Mouse (Mus musculus) bone marrow macrophage, adult 2 months (primary cell): ENCODE measurements at regions not wholly inside any gene's neighbourhood (a gene's known extent, or its start where the extent isn't known, plus 50 kb on each side); places are given as distances from the start of the nearest gene placed in this dataset.

ENCODE experiments used
- H3K27ac ChIP-seq: 2 replicates; pipeline ENCODE4 v1.5.1; 2012; ENCODE audit warnings: low read depth, low read length; ENCODE audit not compliant: insufficient read depth
- H3K4me1 ChIP-seq: 2 replicates; pipeline ENCODE4 v1.6.1; 2012; ENCODE audit warnings: low read length; ENCODE audit not compliant: control insufficient read depth, insufficient read depth
- H3K4me3 ChIP-seq: 2 replicates; pipeline ENCODE4 v1.5.1; 2012; ENCODE audit warnings: mild to moderate bottlenecking, low read length, moderate library complexity; ENCODE audit not compliant: insufficient read depth
- CTCF ChIP-seq: IDR thresholded peaks from 2 replicates; pipeline ENCODE4 v1.5.1; 2012; ENCODE audit warnings: low read depth, mild to moderate bottlenecking, low read length, moderate library complexity
- POLR2A ChIP-seq: IDR thresholded peaks from 2 replicates; pipeline ENCODE4 v1.6.1; 2012; ENCODE audit warnings: mild to moderate bottlenecking, low read depth, low read length, borderline replicate concordance

DNA sequence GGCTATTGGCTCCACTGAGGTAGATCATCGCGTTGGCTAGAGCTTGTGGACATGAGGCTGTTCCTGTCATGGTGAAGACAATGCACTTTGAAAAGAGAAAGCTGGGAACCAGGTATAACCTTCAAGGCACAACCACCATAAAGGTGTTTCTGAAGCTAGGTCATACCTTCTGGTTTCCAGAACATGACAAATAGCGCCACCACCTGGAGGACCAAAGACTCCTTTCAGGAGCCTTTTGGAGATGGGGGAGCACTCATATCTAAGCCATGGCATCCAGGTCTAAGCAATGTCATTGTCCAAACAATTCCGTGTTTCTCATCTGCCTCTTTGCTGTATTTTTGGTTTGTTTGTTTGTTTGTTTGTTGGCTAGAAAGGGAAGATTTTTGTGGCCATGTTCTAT, 113.7 kb upstream of the Lsm14a start:
- TF ChIP-seq POLR2A = no peak
- no peak for TF ChIP-seq CTCF
- H3K27ac ChIP-seq = no peak overlapping the region
- H3K4me1 ChIP-seq = no peaks in the 10 kb centered on the region
- no peak overlapping the region for H3K4me3 ChIP-seq

DNA sequence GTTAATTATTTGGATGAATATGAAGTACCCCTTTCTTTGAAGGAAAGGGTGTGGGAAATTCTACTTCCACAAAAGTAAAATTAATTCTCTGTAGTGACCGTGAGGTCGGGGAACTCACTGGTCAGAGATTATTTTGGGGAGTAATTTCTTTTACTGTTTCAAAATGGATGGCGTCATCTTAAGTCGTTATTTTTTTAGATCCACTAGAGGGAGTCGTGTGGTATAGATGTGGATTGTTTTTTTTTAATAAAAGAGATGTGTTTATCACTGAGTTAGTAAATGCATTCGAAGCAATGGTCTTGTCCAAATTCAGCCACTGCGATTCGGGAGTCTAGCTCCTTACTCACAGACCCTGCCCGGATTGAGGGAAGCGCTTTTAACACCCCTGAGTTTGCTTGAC, 100.8 kb upstream of the Lsm14a start:
- no peaks in the 10 kb centered on the region for H3K4me1 ChIP-seq
- no peak overlapping the region for H3K4me3 ChIP-seq
- TF ChIP-seq POLR2A = no peak
- TF ChIP-seq CTCF = no peak
- no peak overlapping the region for H3K27ac ChIP-seq

DNA sequence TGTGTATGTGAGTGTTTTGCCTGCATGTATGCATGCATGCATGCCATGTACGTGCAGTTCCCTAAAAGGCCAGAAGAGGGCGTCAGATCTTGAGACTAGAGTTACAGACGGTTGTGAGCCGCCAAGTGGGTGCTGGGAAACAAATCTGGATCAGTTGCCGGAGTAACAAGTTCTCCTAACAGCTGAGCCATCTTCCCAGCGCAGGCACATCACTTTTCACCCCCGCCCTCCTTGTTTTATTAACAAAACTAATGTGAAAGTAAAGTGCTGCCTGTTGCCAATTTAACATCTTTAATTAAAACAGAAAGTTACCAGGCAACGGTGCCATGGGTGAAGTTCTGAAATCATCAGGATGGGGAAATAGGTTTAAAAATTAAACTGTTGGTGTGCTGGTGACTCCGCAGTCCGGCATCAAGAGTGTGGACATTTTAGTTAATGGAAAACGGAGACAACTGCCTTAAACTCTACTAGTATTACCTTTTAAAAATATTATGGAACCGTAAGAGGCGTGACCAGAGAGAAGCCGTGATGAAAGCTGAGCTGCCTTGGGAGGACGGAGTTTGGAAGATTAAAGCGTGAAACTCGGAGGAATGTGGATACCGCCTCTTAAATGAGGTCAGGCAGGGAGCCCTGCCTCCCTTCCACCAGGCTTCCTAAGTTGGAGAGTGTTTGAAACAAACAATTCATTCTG, 91.9 kb upstream of the Lsm14a start:
- no peak overlapping the region for H3K4me3 ChIP-seq
- TF ChIP-seq CTCF (peak; percentile 49; the same call in 1 of the 2 replicates), POLR2A (no peak)

DNA sequence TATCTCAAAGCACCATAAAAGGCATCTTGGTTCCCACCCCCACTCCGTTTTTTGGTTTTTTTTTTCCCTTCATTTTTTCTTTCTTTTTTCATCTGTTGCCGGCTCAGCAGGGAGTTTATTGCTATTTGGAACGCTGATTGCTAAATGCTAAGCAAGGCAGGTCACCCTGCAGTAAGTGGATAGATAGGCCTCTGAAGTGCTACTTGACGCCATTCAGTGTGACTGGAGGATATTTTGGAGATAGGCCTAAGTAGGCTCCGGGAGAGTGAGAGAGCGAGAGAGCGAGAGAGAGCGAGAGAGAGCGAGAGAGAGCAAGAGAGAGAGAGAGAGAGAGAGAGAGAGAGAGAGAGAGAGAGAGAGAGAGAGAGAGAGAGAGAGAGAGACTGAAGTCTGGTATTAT, 90.3 kb upstream of the Lsm14a start:
- Histone ChIP-seq H3K27ac (no peak overlapping the region), H3K4me3 (no peak overlapping the region), H3K4me1 (no peaks in the 10 kb centered on the region)
- TF ChIP-seq POLR2A (no peak), CTCF (no peak)

More for the DNA sequence above, 91.9 kb upstream of the Lsm14a start:
- Histone ChIP-seq H3K4me1 (no peaks in the 10 kb centered on the region), H3K27ac (no peak overlapping the region)

DNA sequence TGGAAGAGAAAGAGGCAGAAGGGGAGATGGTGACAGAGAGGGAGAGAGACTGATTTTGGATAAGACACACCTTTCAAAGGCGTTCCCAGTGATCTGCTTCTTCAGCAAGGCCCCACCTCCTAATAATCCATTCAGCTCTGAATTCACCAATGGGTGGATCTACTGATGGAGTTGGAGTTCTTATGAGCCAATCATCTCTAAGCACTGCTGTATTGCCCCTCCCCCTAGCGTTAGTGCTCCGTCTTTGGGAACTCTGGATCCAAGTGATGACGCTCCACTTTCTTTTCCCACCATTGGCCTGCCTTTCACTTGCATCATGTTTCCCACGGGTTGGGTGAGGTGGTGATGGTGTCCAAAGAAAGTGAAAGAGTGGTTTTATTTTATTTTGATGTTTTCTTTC, 87.7 kb upstream of the Lsm14a start:
- H3K27ac ChIP-seq = no peak overlapping the region
- no peak for TF ChIP-seq CTCF
- TF ChIP-seq POLR2A = no peak
- no peaks in the 10 kb centered on the region for H3K4me1 ChIP-seq
- no peak overlapping the region for H3K4me3 ChIP-seq

DNA sequence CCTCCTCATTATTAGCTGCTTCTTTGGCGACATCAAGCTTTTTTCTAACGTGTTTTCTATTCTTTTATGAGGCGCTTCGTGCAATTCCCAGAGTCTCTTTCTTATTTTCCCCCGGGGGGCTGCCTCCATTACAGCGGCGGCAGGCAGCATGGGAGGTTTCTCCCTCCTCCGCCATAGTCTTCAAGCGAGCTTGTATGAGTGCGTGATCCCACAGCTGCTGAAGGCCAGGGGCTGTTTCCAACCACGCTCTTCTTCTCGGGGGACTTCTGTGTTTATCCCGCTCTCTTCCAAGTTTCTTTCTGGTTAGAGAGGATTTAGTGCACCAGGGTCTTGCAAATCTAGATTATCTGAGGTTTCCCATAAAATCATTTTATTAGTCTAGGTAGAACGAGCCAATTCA, 77.9 kb upstream of the Lsm14a start:
- H3K4me1 ChIP-seq = no peaks in the 10 kb centered on the region
- no peak overlapping the region for H3K27ac ChIP-seq
- TF ChIP-seq POLR2A (no peak), CTCF (no peak)
- no peak overlapping the region for H3K4me3 ChIP-seq

DNA sequence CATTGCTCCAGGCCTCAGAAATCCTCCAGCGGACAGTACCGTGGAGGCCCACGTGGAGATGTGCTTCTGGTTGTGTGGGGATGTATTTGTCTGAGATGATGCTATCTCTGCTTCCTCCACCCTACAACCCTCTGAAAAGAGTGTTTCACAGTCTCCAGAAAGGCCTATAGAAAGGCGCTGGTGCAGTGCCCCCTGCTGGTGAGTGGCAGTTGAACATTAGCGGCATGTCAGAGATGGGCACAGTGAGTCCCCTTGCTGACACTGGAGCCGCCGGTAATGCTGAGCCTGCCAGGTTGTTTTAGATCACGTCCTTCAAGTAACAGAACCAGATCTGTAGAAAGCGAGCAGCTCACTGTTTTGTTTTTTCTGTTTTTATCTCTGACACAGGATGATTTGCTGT, 69.0 kb upstream of the Lsm14a start:
- H3K4me3 ChIP-seq = no peak overlapping the region
- no peaks in the 10 kb centered on the region for H3K4me1 ChIP-seq
- no peak overlapping the region for H3K27ac ChIP-seq
- TF ChIP-seq POLR2A = no peak
- TF ChIP-seq CTCF = peak; percentile 53; the same call in 1 of the 2 replicates

DNA sequence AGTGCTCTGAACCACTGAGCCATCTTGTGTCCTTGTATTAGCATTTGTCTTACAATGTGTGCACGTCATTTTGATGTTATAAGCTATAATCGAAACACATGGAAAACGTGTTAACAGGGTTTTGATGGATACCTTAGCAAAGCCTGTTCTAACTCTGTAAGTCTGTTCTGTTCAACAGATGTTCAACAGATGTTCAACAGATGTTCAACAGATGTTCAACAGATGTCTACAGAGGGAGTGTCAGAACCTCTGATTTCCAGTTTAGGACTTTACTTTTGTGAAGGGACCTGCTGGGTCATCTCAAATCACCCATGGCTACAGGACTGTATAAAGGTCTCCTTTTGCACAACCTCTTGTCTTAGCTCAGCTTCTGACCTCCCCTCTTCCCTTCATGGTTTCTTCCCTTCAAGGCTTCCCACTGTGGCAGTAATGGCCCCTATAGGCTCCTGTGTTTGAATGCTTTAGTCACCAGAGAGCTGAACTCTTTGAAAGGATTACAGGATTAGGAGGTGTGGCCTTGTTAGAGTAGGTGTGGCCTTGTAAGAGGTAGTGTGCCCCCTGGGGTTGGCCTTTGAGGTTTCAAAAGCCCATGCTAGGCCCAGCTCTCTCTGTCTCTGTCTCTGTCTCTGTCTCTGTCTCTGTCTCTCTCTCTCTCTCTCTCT, 66.8 kb upstream of the Lsm14a start:
- Histone ChIP-seq H3K4me3 (no peak overlapping the region), H3K4me1 (no peaks in the 10 kb centered on the region), H3K27ac (no peak overlapping the region)
- TF ChIP-seq CTCF (no peak), POLR2A (no peak)

DNA sequence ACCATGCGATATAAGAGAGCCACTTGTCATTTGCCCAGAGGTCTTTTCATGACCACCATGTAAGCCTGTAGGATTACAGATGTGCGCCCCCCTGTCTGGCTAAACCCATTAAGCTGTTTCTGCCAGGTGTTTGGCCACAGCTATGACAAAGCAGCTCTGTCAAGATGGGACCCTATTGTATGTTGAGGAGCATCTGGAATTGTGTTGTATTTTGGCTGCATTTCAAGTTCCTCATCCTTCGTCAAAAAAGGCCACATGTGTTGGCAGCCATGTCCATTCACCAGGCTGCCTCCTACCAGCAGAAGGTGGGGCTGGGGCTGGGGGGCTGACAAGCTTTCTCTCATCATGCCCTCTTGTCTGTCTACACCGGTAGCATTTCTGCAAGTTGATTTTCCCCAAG, 65.7 kb upstream of the Lsm14a start:
- H3K27ac ChIP-seq = no peak overlapping the region
- no peaks in the 10 kb centered on the region for H3K4me1 ChIP-seq
- no peak for TF ChIP-seq POLR2A
- TF ChIP-seq CTCF = no peak

DNA sequence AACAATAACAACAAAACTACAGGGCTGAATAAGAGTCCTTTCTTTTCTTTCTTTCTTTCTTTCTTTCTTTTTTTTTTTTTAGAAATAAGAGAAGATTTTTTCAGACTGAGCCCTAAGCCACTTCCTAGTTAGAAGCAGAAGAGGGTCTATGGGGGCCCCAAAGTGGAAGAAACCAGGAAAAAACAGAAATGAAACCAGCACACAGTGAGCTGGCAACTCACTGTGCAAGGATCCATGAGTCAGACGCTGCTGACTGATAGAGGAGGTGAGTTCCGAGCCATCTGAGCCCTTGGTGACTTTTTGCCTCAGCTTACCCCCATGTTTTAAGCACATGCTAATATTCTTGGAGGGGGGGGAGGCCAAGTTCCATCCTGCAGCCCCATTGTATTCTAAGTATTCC, 55.2 kb upstream of the Lsm14a start:
- TF ChIP-seq POLR2A = no peak
- no peak for TF ChIP-seq CTCF
- H3K27ac ChIP-seq = peak overlapping the region; percentile 86

More for the DNA sequence above, 65.7 kb upstream of the Lsm14a start:
- no peak overlapping the region for H3K4me3 ChIP-seq

More for the DNA sequence above, 55.2 kb upstream of the Lsm14a start:
- Histone ChIP-seq H3K4me1 (peaks cover 20% of the 10 kb centered on the region), H3K4me3 (no peak overlapping the region)
